Mouse (Mus musculus) heart, postnatal 0 days (tissue): ENCODE measurements around the gene Tmem98. TPM values are rescaled to one million over a fixed set of nuclear protein-coding genes. Genes with fewer than 3 reads are reported as not detected.

Experiments used
- ATAC-seq: fragments of 200-750 bp; cut with Nextera tagmentation; 2 replicates; pipeline ENCODE4 v1.8.0; 2017; ENCODE audit warnings: low read depth, moderate number of reproducible peaks, moderate library complexity; ENCODE audit not compliant: insufficient read depth
- DNase-seq: peaks from one replicate; pipeline ENCODE4 v3.0.0-alpha.2; 2016; ENCODE audit warnings: low spot score
- H3K27ac ChIP-seq: fragments of 300-500 bp; sonication (generic); 2 replicates; pipeline ENCODE4 v1.5.1; 2014; ENCODE audit warnings: low read depth, mild to moderate bottlenecking
- H3K27me3 ChIP-seq: fragments of 300-500 bp; sonication (generic); 2 replicates; pipeline ENCODE4 v1.6.1; 2014; ENCODE audit warnings: low read length, mixed read lengths; ENCODE audit not compliant: control insufficient read depth, insufficient read depth
- H3K36me3 ChIP-seq: fragments of 300-500 bp; sonication (generic); replicated peaks from 2 replicates; pipeline ENCODE4 v1.6.1; 2014; ENCODE audit warnings: low read length, mixed read lengths; ENCODE audit not compliant: control insufficient read depth, insufficient read depth
- H3K4me1 ChIP-seq: fragments of 300-500 bp; sonication (generic); 2 replicates; pipeline ENCODE4 v1.6.1; 2014; ENCODE audit warnings: antibody characterized with exemption; ENCODE audit not compliant: control insufficient read depth, insufficient read depth
- H3K4me2 ChIP-seq: fragments of 300-500 bp; sonication (generic); 2 replicates; pipeline ENCODE4 v1.6.1; 2014; ENCODE audit warnings: low read depth, mild to moderate bottlenecking, low read length, moderate library complexity
- H3K4me3 ChIP-seq: fragments of 300-500 bp; sonication (generic); 2 replicates; pipeline ENCODE4 v1.5.1; 2014; ENCODE audit warnings: low read depth, low read length
- H3K9ac ChIP-seq: fragments of 300-500 bp; sonication (generic); replicated peaks from 2 replicates; pipeline ENCODE4 v1.6.1; 2014; ENCODE audit warnings: low read depth, low read length, mixed read lengths
- H3K9me3 ChIP-seq: fragments of 300-500 bp; sonication (generic); replicated peaks from 2 replicates; pipeline ENCODE4 v1.6.1; 2016; ENCODE audit warnings: low read length; ENCODE audit not compliant: control insufficient read depth
- CTCF ChIP-seq: IDR thresholded peaks from 2 replicates; pipeline ENCODE4 v1.5.1; 2016; ENCODE audit warnings: antibody characterized with exemption, control low read depth, low read depth
- EP300 ChIP-seq: IDR thresholded peaks from 2 replicates; pipeline ENCODE4 v1.6.1; 2016; ENCODE audit warnings: antibody characterized with exemption, low read depth
- WGBS: fragments of 180-500 bp; shearing (Covaris S2); extraction: QIAGEN DNeasy Blood & Tissue Kit; methylation state at CpG from one replicate; pipeline ENCODE4 v1.1.7; 2014; 5-methylcytosine and 5-hydroxymethylcytosine counted together
- polyA plus RNA-seq: library from polyadenylated mRNA; unstranded; fragments of >200 nt; fragmentation: Nextera tagmentation; extraction: Ambion mirVana; gene quantifications from 2 replicates; pipeline ENCODE4 v1.2.1, GENCODE M21; 2015
- total RNA-seq: library from RNA; depleted of rRNA; stranded (reverse); fragments of >200 nt; gene quantifications from 2 replicates; pipeline ENCODE4 v1.2.3, GENCODE M21; 2014; ENCODE audit warnings: low replicate concordance

The Tmem98 gene
- total and polyA plus RNA-seq, 2 experiments from 2014 or later = 74.4 to 111 TPM

GRCm38 (mm10) chr11:80778157-80778556 is 31.8 kb upstream of the Tmem98 start:
- Histone ChIP-seq H3K4me1 (no peaks in the 10 kb centered on the region), H3K27ac (no peak overlapping the region), H3K4me3 (no peak overlapping the region), H3K4me2 (no peak overlapping the region), H3K9ac (no peak overlapping the region), H3K9me3 (no peaks in the 10 kb centered on the region), H3K36me3 (no peaks in the 10 kb centered on the region), H3K27me3 (no peaks in the 10 kb centered on the region)
- TF ChIP-seq EP300 = no peak
- TF ChIP-seq CTCF = no peak
- ATAC-seq = no peak
- WGBS = 68% methylated on average over 6 of the region's 6 CpGs
- no peak for DNase-seq

GRCm38 (mm10) chr11:80778916-80779526 is 31.0 kb upstream of the Tmem98 start:
- ATAC-seq = no peak
- Histone ChIP-seq H3K4me2 (peak overlapping the region; percentile 96), H3K36me3 (no peaks in the 10 kb centered on the region), H3K9ac (peak overlapping the region; percentile 64), H3K4me3 (peak overlapping the region; percentile 76), H3K27me3 (no peaks in the 10 kb centered on the region), H3K9me3 (no peaks in the 10 kb centered on the region), H3K27ac (peak overlapping the region; percentile 65), H3K4me1 (no peaks in the 10 kb centered on the region; the same call in 1 of the 2 replicates)
- TF ChIP-seq EP300 (no peak), CTCF (no peak)
- no peak for DNase-seq
- 4% methylated on average over 18 of the region's 18 CpGs for WGBS

- no peaks in the 10 kb centered on the region for H3K36me3 ChIP-seq
- no peaks in the 10 kb centered on the region; the same call in 1 of the 2 replicates for H3K4me1 ChIP-seq
- peak; percentile 81 for DNase-seq
- no peak for TF ChIP-seq EP300
- peak; percentile 65 for TF ChIP-seq CTCF
- peak within 1 kb of the TSS; percentile 76 for H3K4me3 ChIP-seq
- peak within 1 kb of the TSS; percentile 65 for H3K27ac ChIP-seq
- H3K4me2 ChIP-seq = peak within 1 kb of the TSS; percentile 96
- H3K9ac ChIP-seq = peak within 1 kb of the TSS; percentile 64
- no peaks in the 10 kb centered on the region for H3K27me3 ChIP-seq
- ATAC-seq = peak; percentile 97
- H3K9me3 ChIP-seq = no peaks in the 10 kb centered on the region
- WGBS = under 1% methylated on average over 73 of the region's 87 CpGs
Measured at GRCm38 (mm10) chr11:80779527-80780344, 30.2 kb upstream of the Tmem98 start, which contains the start of gene Myo1d. Gene Myo1d (minus strand): TSS chr11:80780025.

- Histone ChIP-seq H3K27ac (no peak overlapping the region), H3K4me1 (no peaks in the 10 kb centered on the region; the same call in 1 of the 2 replicates), H3K9ac (no peak overlapping the region), H3K4me3 (no peak overlapping the region), H3K4me2 (no peak overlapping the region), H3K9me3 (no peaks in the 10 kb centered on the region), H3K27me3 (no peaks in the 10 kb centered on the region), H3K36me3 (no peaks in the 10 kb centered on the region)
- TF ChIP-seq CTCF (no peak), EP300 (no peak)
- ATAC-seq = no peak
- no peak for DNase-seq
- WGBS = 85% methylated on average over 2 of the region's 2 CpGs
Measured at GRCm38 (mm10) chr11:80781535-80781934, 28.4 kb upstream of the Tmem98 start.

GRCm38 (mm10) chr11:80783460-80783859 is 26.5 kb upstream of the Tmem98 start:
- no peaks in the 10 kb centered on the region for H3K36me3 ChIP-seq
- no peaks in the 10 kb centered on the region for H3K27me3 ChIP-seq
- H3K9me3 ChIP-seq = no peaks in the 10 kb centered on the region
- no peak overlapping the region for H3K9ac ChIP-seq
- 64% methylated on average over 7 of the region's 7 CpGs for WGBS
- H3K27ac ChIP-seq = no peak overlapping the region
- ATAC-seq (no peak), DNase-seq (no peak)
- TF ChIP-seq CTCF (no peak), EP300 (no peak)
- no peak overlapping the region for H3K4me2 ChIP-seq
- no peak overlapping the region for H3K4me3 ChIP-seq
- no peaks in the 10 kb centered on the region; the same call in 1 of the 2 replicates for H3K4me1 ChIP-seq
